Mouse (Mus musculus) liver, embryonic 14.5 days (tissue): ENCODE results near the gene Fam117b.

Source experiments
- CTCF ChIP-seq: IDR thresholded peaks from 2 replicates; pipeline ENCODE4 v1.5.1; 2016; ENCODE audit warnings: antibody characterized with exemption, low read depth, control low read depth
- EP300 ChIP-seq: IDR thresholded peaks from 2 replicates; pipeline ENCODE4 v1.6.1; 2016; ENCODE audit warnings: antibody characterized with exemption, low read depth

GRCm38 (mm10) chr1:59892777-59893176 is 20.0 kb upstream of the Fam117b start:
- TF ChIP-seq CTCF (peak; percentile 40), EP300 (no peak)
